Mouse (Mus musculus) embryonic stem cell, embryonic (primary cell): ENCODE measurements around the gene Fstl4.

Experiments
- CTCF ChIA-PET, 4 experiments: fragments of 300-600 bp in 2 of 4; fragments of 350-600 bp in 2 of 4; sonication (Branson Sonifier 250); formaldehyde crosslinking; loops; one replicate each; lab custom pipeline; 2022; ENCODE audit warnings: inconsistent platforms in 2 of 4; lab: Charles Lee
- POLR2A ChIA-PET, 4 experiments: fragments of 300-600 bp in 2 of 4; fragments of 350-600 bp in 2 of 4; sonication (Branson Sonifier 250); formaldehyde crosslinking; loops; one replicate each; lab custom pipeline; 2022; ENCODE audit warnings: antibody characterized with exemption in 4 of 4, inconsistent platforms in 1 of 4; lab: Charles Lee

The Fstl4 gene

DNA sequence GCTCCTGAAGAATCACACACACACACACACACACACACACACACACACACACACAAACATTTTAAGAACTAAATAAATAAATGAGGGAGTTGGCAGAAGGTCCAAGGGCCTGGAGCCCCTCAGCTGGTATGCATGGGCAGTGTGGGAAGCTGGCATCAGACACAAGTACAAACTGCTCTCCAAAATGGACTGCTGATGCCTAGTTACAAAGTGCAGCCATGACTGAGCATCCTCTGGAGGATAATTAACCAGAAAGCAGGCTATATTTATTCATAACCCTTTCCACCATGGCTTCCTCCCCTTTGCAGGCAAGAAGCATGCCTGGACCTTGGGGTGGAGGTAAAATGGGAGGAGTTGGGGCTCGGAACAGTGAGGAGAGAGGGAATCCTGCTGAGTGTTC, 356.8 kb downstream of the Fstl4 start:
- CTCF ChIA-PET, result interaction anchor here in 1 of 4 experiments (0.5 kb wide), 1 partner anchor 147 kb away, joined by 3 read pairs; no protein-coding TSS in a partner anchor
- POLR2A ChIA-PET, result no interaction called here

DNA sequence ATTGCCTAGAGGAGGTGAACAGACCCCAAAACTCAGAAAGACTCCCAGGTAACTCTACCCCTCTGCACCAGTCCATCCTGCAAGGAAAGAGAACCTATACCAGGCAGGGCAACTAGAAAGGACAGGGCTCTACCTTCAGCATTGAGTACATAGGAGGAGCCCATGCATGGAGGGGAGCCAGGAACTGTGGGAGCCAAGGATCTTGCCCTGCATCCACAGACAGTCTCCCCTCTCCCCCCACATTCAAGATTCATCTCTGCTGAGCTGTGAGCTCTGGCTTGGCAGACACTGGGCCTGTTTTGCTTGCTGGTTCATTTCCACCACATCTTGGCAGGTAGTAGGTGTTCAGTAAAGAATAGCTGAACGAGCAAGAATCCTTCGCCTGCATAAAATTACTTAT, 360.4 kb downstream of the Fstl4 start:
- POLR2A ChIA-PET, result no interaction called here
- CTCF ChIA-PET, result no interaction called here

DNA sequence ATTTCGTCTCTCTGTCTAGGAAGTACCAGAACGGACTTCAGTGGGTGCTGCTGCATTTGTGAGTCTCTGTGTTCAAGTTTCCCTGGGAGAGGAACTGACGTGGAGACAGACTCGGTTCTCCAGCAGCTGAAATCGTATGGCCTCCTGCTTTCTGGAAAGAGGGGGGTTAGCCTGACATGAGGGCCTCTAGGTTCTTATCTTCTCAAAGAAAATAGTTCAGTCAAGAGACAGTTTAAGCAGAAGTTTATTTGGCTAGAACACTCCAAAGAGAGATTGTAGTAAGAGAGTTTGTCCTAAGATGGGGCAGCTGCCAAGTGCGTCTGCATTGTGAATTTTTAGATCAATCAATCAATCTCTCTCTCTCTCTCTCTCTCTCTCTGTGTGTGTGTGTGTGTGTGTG, 362.2 kb downstream of the Fstl4 start:
- POLR2A ChIA-PET, result no interaction called here
- CTCF ChIA-PET, result interaction anchor here in 1 of 4 experiments (0.6 to 1.1 kb wide), 2 partner anchors 41 to 317 kb away, joined by 3 to 4 read pairs; no protein-coding TSS in a partner anchor

DNA sequence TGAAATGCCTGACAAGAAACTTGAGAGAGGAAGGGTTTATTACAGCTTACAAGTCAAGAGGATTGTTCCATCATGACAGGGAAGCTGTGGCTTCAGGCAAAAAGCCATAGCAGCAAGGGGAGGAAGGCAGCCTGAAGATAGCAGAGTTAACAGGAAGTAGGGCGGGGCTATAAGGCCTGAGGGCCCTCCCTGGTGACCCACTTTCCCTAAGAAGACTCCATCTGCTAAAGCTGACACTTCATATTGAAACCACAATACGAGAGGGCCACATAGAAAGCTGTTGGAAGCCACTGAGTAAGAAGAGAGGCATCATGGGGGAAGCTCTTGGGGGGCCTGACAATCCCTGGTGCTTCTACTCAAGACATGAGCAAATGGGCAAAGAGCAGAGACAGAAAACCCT, 364.2 kb downstream of the Fstl4 start:
- ChIA-PET POLR2A (no interaction called here), CTCF (interaction anchor here in 2 of 4 experiments (0.6 to 2.5 kb wide), 8 partner anchors 10 to 333 kb away, joined by 3 to 9 read pairs (median 3); no protein-coding TSS in a partner anchor)

DNA sequence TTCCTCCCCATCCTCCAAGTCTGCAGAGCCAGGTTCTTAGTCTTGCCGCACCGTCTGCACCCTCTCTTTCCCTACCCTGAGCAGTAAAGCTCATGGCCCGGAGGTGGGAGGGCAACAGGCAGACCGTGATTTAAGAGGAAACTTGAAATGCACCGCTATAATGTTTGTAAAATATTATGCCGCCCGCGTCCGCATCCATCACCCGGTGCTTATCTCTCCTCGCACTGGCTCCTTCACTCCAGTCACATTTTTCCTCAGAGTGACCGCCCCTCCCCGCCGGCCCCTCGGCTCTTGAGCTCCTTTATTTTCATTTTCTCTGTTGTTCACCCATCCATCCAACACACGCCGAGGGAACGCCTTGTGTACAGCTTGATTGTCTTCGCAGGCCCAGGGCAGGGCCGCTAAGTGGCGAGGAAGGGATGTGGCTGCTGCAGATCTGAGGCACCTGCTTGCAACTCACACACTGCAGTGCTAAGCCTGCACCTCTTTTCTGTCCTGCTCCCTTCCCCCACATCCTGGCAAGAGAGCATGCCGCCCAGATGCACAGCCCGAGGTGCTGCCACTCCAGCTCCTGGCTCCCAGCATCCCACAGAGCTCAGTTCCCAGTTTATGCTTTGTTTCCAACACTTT, 368.1 kb downstream of the Fstl4 start:
- ChIA-PET POLR2A (interaction anchor here in 1 of 4 experiments (0.6 to 1.5 kb wide), 2 partner anchors 21 to 182 kb away, joined by 3 read pairs; no protein-coding TSS in a partner anchor), CTCF (no interaction called here)

DNA sequence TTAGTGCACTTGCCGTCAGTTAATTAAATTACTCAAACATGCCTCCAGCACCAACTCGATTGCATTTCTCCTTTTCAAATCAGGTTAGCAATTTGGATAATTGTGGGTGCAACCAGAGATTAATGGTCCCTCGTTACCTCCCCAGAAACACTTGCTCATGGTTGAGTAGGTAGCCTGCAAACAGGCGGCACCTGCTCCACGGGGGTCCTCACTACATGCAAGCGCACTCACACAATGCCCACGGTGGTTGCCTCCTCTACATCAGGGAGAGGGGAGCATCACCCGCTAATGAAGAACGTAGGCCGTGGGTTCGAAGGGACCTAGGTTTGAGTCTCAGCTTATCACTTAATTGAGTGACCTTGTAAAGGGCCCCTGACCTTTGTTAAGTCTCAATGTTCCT, 371.9 kb downstream of the Fstl4 start:
- CTCF ChIA-PET, result no interaction called here
- POLR2A ChIA-PET, result no interaction called here

DNA sequence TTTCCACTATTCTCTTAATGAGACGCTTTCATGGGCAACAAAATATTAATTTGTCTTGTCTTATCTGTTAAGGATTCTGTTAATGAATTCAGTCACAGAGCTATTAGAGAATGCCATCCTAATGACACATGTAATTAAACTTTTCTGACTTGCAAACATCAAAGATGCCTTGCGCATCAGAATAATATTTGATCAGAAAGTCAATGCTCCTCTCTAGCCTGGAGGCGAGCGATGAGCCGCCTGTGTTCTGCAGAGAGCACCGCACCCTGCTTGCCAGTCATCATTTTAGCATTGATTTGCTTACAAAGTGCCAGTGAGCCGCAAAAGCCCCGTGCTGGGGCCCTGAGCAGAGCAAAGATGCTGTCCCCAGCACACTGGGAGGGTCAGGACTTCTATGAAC, 372.9 kb downstream of the Fstl4 start:
- POLR2A ChIA-PET, result no interaction called here
- CTCF ChIA-PET, result interaction anchor here in 1 of 4 experiments (1.2 kb wide), 1 partner anchor 52 kb away, joined by 3 read pairs; no protein-coding TSS in a partner anchor

DNA sequence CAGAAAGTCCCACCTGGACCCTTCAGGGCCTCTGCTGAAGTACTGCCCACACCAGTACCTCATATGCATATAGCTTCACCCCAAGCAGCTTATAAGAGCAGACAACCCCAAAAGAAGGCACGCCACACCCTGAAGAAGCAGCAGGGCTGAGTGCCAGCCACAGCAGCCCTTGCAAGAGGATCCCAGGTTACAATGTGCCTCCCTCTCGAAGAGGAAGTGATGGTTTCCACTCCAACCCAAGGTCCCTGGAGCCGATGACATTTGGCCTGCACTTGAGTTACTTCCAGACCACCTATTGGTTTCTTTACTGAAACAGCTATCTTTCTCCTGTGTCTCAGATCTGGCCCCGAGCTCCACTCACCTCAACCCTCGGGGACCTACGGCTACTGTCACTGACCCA, 373.8 kb downstream of the Fstl4 start:
- POLR2A ChIA-PET, result no interaction called here
- CTCF ChIA-PET, result interaction anchor here in 1 of 4 experiments (1.1 to 1.2 kb wide), 2 partner anchors 9 to 53 kb away, joined by 3 to 4 read pairs; no protein-coding TSS in a partner anchor

DNA sequence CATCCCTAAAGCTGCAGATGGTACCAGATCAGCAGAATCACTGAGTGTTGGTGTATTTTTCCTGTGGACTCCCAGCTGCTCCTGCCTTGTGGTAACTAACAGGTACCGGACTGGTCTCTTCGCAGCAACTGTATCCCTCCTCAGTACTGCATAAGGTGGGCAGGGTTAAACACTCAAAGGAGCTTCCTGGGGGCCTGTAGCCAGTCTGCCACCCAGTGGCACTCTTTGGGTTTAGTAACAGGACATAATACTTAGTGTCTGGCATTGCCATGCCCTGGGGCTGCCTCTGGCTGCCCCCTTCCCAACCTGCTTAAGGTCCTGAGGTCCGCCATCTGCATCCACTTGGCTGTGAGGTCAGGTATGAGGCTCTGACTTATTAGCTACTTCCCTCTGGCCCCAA, 375.2 kb downstream of the Fstl4 start:
- ChIA-PET CTCF (no interaction called here), POLR2A (no interaction called here)

DNA sequence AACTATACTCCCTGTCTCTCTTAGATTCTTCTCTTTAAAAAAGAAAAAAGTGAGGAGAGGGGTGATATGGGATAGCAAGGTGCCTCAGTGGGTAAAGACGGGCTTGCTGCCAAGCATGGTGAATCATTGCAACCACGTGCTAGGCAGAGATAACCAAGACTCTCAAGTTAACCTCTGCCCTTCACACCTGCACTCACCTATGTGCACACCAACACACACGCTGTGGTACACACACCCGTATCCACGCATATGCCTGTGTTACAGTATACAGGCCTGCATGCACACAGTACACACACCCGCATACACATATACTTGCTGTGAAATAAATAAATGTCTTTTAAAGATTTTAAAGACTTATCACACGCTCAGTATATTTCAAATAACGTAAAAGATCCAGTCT, 375.8 kb downstream of the Fstl4 start:
- POLR2A ChIA-PET, result no interaction called here

DNA sequence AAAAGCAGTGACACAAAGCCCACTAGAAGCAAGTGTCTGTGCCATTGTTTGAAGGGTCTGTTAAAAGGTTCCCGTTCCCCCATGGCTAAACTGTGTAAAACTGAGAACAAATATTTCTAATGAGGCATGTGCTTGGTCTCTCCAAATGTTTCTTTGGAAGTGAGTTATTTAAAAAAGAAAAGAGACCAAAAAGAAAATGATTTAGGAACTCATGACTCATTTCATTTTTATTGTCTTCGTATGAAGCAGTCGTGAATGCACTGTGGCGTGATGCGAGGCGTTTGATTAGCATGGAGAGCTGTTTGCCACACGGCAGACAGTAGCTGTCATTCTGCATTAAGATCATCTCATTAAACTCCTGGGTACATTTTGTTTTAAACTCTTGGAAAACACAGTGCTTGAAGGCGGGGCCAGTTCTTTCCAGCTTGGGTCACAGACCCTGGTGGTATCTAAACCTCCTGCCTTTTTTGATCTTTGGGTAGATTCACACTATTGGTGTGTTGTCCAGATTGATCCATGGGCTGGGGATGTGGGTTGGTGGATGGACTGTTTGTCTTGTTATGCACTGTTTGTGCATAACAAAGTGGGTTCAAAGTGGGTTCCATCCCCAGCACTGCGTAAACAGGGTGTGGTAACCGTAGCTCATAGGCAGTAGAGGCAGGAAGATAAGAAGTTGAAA, 376.4 kb downstream of the Fstl4 start:
- ChIA-PET CTCF (interaction anchor here in 1 of 4 experiments (0.7 kb wide), 1 partner anchor 18 kb away, joined by 3 read pairs; no protein-coding TSS in a partner anchor), POLR2A (no interaction called here)

More for the DNA sequence above, 375.8 kb downstream of the Fstl4 start:
- CTCF ChIA-PET, result interaction anchor here in 1 of 4 experiments (0.7 kb wide), 1 partner anchor 17 kb away, joined by 3 read pairs; no protein-coding TSS in a partner anchor

DNA sequence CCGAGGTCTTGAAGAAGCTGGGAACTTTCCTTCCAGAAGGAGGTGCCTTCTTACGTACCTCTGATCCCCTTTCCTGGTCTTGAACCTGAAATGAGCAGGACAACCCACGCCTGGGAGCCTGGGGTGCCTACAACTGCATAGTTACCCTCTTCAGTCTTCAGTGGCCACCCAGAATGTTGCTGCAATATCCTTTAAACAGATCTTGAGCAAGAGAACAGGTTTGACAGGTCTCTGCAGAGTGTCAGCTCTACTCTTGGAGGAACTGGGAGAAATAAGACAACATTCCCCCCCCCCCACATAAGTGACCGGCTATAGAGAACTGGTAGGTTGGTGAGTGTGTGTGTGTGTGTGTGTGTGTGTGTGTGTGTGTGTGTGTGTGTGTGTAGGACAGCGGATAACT, 379.1 kb downstream of the Fstl4 start:
- POLR2A ChIA-PET, result interaction anchor here in 1 of 4 experiments (0.6 kb wide), 1 partner anchor 143 kb away, joined by 4 read pairs; no protein-coding TSS in a partner anchor
- CTCF ChIA-PET, result interaction anchor here in 1 of 4 experiments (0.6 kb wide), 2 partner anchors 21 to 58 kb away, joined by 3 read pairs; no protein-coding TSS in a partner anchor

DNA sequence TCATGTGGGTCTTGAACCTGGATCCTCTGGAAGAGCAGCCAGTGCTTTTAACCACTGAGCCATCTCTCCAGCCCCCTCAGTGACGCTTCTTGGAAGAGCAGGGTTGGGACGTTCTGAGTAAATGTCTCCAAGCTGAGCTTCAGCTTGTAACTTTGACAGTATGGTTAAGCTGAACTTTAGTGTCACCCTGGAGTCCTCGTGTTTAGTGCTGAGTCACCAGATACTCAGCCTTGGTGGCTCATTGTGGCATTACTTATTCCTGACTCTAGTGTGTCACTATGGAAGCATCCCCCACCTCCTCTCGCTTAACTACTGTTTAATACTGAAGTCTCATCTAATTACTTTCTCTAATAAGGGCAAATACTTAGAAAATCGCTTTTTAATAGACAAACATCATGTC, 380.1 kb downstream of the Fstl4 start:
- ChIA-PET POLR2A (no interaction called here), CTCF (interaction anchor here in 3 of 4 experiments (0.5 to 1.0 kb wide), 3 partner anchors 37 to 510 kb away, joined by 3 to 4 read pairs (median 3); no protein-coding TSS in a partner anchor)

DNA sequence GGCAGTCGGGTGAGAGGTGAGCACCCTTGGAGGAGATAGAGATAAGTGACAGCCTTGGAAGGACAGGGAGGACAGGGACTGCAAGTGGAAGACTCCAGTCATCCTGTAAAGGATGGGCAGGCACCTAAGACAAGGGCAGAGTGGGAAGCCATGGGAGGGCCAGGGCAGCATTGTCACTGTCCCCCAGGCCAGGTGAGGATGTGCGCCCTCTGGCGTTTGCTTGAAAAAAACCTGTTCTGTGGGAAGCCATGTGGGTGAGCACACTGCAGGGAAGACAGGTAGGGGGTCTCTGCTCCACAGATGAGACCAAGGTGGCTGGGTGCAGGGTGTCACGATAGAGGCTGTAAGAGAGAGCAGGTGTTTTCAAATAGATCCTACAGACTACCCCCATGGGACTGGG, 381.9 kb downstream of the Fstl4 start:
- ChIA-PET CTCF (interaction anchor here in 1 of 4 experiments (1.0 to 1.2 kb wide), 3 partner anchors 8 to 60 kb away, joined by 4 to 7 read pairs (median 4); no protein-coding TSS in a partner anchor), POLR2A (interaction anchor here in 1 of 4 experiments (0.6 kb wide), 1 partner anchor 55 kb away, joined by 4 read pairs; no protein-coding TSS in a partner anchor)

DNA sequence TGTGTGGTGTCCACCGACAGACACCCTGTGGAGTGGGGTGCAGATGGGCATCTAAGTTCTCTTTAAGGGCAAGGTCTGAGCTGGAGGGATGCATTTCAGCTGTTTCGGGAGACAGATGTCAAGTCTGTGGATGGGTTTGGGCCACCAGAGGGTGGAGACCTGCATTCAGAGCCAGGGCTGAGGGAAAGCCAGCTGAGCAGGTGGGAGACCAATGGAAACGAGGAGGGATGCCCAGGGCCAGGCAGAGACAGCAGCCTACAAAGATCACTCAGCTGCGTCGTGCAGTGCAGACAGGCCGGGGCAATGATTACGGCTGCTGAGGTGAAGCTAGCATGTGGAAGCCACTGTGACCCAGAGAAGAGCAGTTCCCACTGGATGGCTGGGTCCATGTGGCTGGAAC, 392.0 kb downstream of the Fstl4 start:
- POLR2A ChIA-PET, result no interaction called here
- CTCF ChIA-PET, result interaction anchor here in 1 of 4 experiments (1.4 kb wide), 1 partner anchor 11 kb away, joined by 4 read pairs; no protein-coding TSS in a partner anchor

DNA sequence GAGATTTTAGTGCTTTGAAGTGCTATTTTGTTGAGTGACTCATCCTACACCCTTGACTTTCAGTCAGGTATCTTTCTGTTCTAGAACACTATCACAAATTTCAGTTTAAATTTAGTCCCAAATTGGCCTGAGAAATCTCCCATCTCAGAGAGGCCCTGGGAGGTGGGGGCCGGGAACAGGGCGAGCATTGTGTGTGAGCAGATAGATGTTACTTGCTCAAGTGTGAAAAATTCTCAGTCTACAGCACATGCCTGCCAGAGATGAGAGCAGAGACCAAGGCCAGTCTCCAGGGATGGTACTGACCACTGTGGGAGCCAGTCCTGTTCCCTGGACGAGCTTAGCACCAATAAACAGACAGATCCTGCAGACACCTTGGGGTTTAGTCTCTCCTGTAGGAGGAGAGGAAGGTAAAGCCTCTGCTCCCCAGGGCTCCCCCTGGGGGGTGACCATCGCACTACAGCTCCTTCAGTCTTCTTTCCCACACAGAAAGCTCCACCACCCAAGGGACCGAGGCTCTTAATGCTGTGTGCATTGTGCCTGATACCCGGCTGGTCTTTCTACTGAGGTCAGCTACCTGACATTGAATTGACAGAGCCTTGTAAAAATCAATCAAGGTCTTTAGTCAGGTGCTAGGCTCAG, 393.3 kb downstream of the Fstl4 start:
- CTCF ChIA-PET, result interaction anchor here in 2 of 4 experiments (0.5 to 1.0 kb wide), 5 partner anchors 89 to 562 kb away, joined by 3 to 6 read pairs (median 3); no protein-coding TSS in a partner anchor
- POLR2A ChIA-PET, result interaction anchor here in 1 of 4 experiments (0.5 to 0.7 kb wide), 2 partner anchors 263 to 273 kb away, joined by 3 read pairs; no protein-coding TSS in a partner anchor

DNA sequence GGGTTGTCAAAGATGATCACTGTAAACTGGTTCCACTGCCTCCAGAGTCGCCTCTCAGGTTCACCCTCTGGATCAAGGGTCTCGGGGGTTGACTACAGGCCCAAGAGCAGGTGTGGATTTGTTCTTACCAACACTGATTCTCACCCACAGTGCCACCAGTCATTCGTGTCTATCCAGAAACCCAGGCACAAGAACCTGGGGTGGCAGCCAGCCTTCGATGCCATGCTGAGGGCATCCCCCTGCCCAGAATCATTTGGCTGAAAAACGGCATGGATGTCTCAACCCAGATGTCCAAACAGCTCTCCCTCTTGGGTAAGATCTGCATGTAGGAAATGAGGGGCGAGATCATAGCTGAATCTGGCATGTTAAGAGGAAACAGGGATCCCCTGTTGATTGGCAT, 398.0 kb downstream of the Fstl4 start:
- POLR2A ChIA-PET, result no interaction called here
- CTCF ChIA-PET, result interaction anchor here in 2 of 4 experiments (0.6 kb wide), 2 partner anchors 209 to 741 kb away, joined by 6 to 18 read pairs; no protein-coding TSS in a partner anchor

DNA sequence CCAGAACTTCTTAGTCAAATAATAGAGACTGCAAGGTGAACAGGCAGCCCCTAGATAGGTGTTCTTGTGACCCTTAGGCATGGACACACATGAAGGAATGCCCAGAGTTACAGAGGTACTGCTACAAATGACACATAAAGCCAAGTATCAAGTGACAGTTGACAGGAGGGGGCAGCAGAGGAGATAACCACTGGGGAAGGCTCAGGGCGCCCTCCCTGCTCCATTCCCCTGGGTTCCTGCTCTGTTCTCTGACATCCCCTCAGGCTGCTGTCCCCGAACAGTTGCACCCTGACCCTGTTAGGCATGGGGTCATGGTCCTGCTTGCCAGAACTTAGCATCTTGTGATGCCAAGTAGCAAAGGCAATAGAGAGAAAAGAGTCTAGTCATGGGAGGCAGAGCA, 402.0 kb downstream of the Fstl4 start:
- CTCF ChIA-PET, result interaction anchor here in 2 of 4 experiments (0.7 kb wide), 2 partner anchors 804 to 1432 kb away, joined by 3 read pairs; no protein-coding TSS in a partner anchor

More for the DNA sequence above, 402.0 kb downstream of the Fstl4 start:
- POLR2A ChIA-PET, result no interaction called here
